Mouse (Mus musculus) neural tube, embryonic 12.5 days (tissue): ENCODE measurements around the gene Trmt13. TPM values are rescaled to one million over a fixed set of nuclear protein-coding genes. Genes with fewer than 3 reads are reported as not detected.

Experiments used
- ATAC-seq: fragments of 200-750 bp; cut with Nextera tagmentation; 2 replicates; pipeline ENCODE4 v1.8.0; 2017; ENCODE audit warnings: low read depth, mild to moderate bottlenecking, moderate TSS enrichment, moderate library complexity; ENCODE audit not compliant: low FRiP score
- H3K27ac ChIP-seq: fragments of 300-500 bp; sonication (generic); 2 replicates; pipeline ENCODE4 v1.5.1; 2016
- H3K27me3 ChIP-seq: fragments of 300-500 bp; sonication (generic); replicated peaks from 2 replicates; pipeline ENCODE4 v1.6.1; 2016; ENCODE audit warnings: mild to moderate bottlenecking
- H3K36me3 ChIP-seq: fragments of 300-500 bp; sonication (generic); 2 replicates; pipeline ENCODE4 v1.6.1; 2016; ENCODE audit warnings: mild to moderate bottlenecking
- H3K4me1 ChIP-seq: fragments of 300-500 bp; sonication (generic); 2 replicates; pipeline ENCODE4 v1.6.1; 2016
- H3K4me2 ChIP-seq: fragments of 300-500 bp; sonication (generic); replicated peaks from 2 replicates; pipeline ENCODE4 v1.6.1; 2016; ENCODE audit warnings: mild to moderate bottlenecking
- H3K4me3 ChIP-seq: fragments of 300-500 bp; sonication (generic); 2 replicates; pipeline ENCODE4 v1.5.1; 2016
- H3K9ac ChIP-seq: fragments of 300-500 bp; sonication (generic); 2 replicates; pipeline ENCODE4 v1.6.1; 2016; ENCODE audit warnings: mild to moderate bottlenecking
- H3K9me3 ChIP-seq: fragments of 300-500 bp; sonication (generic); 2 replicates; pipeline ENCODE4 v1.6.1; 2016; ENCODE audit warnings: mild to moderate bottlenecking
- WGBS: fragments of 180-500 bp; shearing (Covaris S2); methylation state at CpG from one replicate; pipeline ENCODE4 v1.1.7; 2016; 5-methylcytosine and 5-hydroxymethylcytosine counted together
- polyA plus RNA-seq: library from polyadenylated mRNA; unstranded; fragments of >200 nt; fragmentation: Nextera tagmentation; extraction: Ambion mirVana; gene quantifications from 2 replicates; pipeline ENCODE4 v1.2.1, GENCODE M21; 2016

Trmt13 gene
- polyA plus RNA-seq, 1 experiment from 2014 or later: 28.7 TPM

GRCm38 (mm10) chr3:116648805-116649204 lies 34.4 kb upstream of the Trmt13 start:
- WGBS: 92% methylated on average over 7 of the region's 7 CpGs
- peaks cover 42% of the 10 kb centered on the region for H3K36me3 ChIP-seq

GRCm38 (mm10) chr3:116646387-116646786 lies 32.0 kb upstream of the Trmt13 start:
- Histone ChIP-seq H3K9ac (no peak overlapping the region), H3K36me3 (peaks cover 59% of the 10 kb centered on the region), H3K27ac (no peak overlapping the region), H3K4me2 (no peak overlapping the region), H3K9me3 (no peaks in the 10 kb centered on the region), H3K4me3 (no peak overlapping the region), H3K4me1 (no peaks in the 10 kb centered on the region), H3K27me3 (no peaks in the 10 kb centered on the region)
- no peak for ATAC-seq
- 96% methylated on average over 1 of the region's 1 CpGs for WGBS

More at GRCm38 (mm10) chr3:116648805-116649204, 34.4 kb upstream of the Trmt13 start:
- Histone ChIP-seq H3K4me1 (peaks cover 10% of the 10 kb centered on the region; the same call in 1 of the 2 replicates), H3K4me2 (no peak overlapping the region), H3K9me3 (no peaks in the 10 kb centered on the region), H3K9ac (no peak overlapping the region), H3K27me3 (no peaks in the 10 kb centered on the region), H3K27ac (no peak overlapping the region), H3K4me3 (no peak overlapping the region)
- ATAC-seq: no peak

DNA sequence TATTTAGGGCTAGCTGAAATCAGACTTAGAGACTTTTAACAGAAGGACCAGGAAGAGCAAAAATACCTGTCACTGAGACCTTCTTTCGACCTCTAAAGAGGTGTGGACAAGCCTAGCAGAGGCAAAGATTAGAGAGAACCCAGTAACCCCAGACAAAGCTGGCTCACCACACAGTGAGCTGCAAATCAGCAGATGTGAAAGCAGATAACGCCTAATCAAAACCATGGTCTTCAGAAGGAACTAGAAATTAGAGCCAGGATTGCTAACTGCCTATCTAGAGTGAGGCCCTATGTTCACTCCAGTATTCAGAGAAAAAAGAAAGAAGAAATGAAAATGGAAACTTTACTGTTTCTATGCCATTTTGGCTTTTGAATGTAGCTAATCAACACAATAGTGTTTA lies 28.0 kb upstream of the Trmt13 start:
- H3K4me3 ChIP-seq: no peak overlapping the region
- ATAC-seq: no peak
- H3K4me2 ChIP-seq: no peak overlapping the region
- 93% methylated on average over 2 of the region's 2 CpGs for WGBS
- no peak overlapping the region for H3K27ac ChIP-seq
- no peaks in the 10 kb centered on the region for H3K9me3 ChIP-seq
- no peaks in the 10 kb centered on the region for H3K27me3 ChIP-seq
- H3K36me3 ChIP-seq: peaks cover 79% of the 10 kb centered on the region
- H3K9ac ChIP-seq: no peak overlapping the region
- H3K4me1 ChIP-seq: no peaks in the 10 kb centered on the region

- no peak overlapping the region for H3K27ac ChIP-seq
- H3K4me1 ChIP-seq: no peaks in the 10 kb centered on the region
- no peak for ATAC-seq
- WGBS: 97% methylated on average over 6 of the region's 6 CpGs
- H3K9me3 ChIP-seq: no peaks in the 10 kb centered on the region
- H3K9ac ChIP-seq: no peak overlapping the region
- H3K36me3 ChIP-seq: peaks cover 78% of the 10 kb centered on the region
- no peak overlapping the region for H3K4me2 ChIP-seq
- no peaks in the 10 kb centered on the region for H3K27me3 ChIP-seq
- H3K4me3 ChIP-seq: no peak overlapping the region
These were observed 27.5 kb upstream of the Trmt13 start for GRCm38 (mm10) chr3:116641811-116642371.

DNA sequence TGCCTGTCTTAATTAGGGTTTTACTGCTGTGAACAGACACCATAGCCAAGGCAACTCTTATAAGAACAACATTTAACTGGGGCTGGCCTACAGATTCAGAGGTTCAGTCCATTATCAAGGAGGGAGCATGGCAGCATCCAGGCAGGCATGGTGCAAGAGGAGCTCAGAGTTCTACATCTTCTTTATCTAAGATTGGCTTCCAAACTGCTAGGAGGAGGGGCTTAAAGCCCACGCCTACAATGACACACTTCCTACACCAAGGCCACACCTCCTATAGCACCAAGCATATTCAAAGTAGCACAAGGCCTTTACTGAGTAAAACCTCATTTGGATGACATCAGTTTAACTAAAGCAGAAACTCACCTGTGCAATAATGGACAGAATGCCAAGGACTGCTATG lies 25.6 kb upstream of the Trmt13 start:
- H3K27me3 ChIP-seq: no peaks in the 10 kb centered on the region
- ATAC-seq: no peak
- 87% methylated on average over 1 of the region's 1 CpGs for WGBS
- no peak overlapping the region for H3K27ac ChIP-seq
- no peak overlapping the region for H3K9ac ChIP-seq
- H3K9me3 ChIP-seq: no peaks in the 10 kb centered on the region
- peaks cover 78% of the 10 kb centered on the region for H3K36me3 ChIP-seq
- H3K4me3 ChIP-seq: no peak overlapping the region
- no peak overlapping the region for H3K4me2 ChIP-seq
- H3K4me1 ChIP-seq: no peaks in the 10 kb centered on the region

GRCm38 (mm10) chr3:116638572-116638971 lies 24.2 kb upstream of the Trmt13 start:
- Histone ChIP-seq H3K36me3 (peaks cover 83% of the 10 kb centered on the region), H3K4me3 (no peak overlapping the region), H3K9me3 (no peaks in the 10 kb centered on the region), H3K4me1 (no peaks in the 10 kb centered on the region), H3K27me3 (no peaks in the 10 kb centered on the region), H3K27ac (no peak overlapping the region), H3K9ac (no peak overlapping the region), H3K4me2 (no peak overlapping the region)
- ATAC-seq: no peak
- WGBS: 89% methylated on average over 7 of the region's 7 CpGs

DNA sequence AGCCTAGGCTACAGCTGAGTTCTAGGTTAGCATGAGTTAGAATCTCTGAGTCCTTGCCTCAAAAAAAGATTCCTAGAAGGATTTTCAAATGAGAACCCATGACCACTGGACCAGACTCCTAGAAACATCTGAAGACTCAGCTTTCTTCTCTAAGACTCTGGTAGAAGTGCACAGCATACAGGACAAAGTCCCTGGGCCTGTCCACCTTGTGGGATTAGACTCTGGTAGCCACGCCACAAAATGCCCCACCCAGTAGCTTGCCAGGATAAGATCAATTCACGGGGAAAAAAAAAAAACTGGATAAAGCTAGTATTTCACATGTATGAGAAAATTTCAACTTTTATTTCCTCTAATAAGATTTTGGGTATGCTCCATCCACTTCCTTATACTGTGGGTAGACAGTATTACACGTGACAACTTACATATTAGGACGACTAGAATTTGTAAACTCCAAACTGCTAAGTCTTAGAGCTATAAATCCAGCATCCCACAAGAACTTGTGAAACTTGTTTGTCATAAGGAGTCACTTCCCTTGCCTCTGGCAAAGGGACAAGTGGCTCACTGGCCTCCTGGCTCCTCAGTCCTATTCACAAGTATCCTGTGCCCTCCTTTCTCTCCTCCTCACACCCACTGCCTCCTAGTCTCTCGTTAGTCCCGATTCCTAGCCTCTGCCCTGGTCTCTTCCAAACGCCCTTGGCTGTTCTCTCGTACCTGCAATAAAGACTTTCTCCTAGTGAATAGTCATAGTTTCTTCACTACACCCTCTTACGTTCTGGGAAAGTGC lies 23.5 kb upstream of the Trmt13 start:
- Histone ChIP-seq H3K27ac (no peak overlapping the region), H3K9me3 (no peaks in the 10 kb centered on the region), H3K36me3 (peaks cover 83% of the 10 kb centered on the region), H3K9ac (no peak overlapping the region), H3K4me1 (no peaks in the 10 kb centered on the region), H3K4me3 (no peak overlapping the region), H3K27me3 (no peaks in the 10 kb centered on the region), H3K4me2 (no peak overlapping the region)
- 88% methylated on average over 9 of the region's 9 CpGs for WGBS
- no peak for ATAC-seq

DNA sequence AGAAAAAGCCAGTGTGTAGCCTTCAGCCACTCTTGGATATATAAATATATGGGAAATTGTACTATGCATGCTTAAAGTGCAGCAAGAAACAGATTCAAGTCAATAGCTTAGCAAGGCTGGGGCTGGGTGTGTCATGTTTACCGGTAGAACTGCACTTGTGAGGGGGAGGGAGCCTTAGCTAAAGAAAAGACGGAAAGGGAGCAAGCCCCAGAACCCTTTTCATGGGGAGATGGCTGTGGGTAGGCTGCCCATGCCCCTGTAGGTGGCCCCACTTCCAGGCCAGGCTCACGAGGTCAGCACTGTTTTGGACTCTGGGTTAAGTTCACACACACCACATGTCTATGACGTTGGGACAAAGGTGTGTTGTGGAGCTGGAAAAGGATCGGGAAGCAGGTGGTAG lies 21.4 kb upstream of the Trmt13 start:
- H3K36me3 ChIP-seq: peaks cover 73% of the 10 kb centered on the region
- no peak overlapping the region for H3K27ac ChIP-seq
- WGBS: 78% methylated on average over 5 of the region's 5 CpGs
- no peak overlapping the region for H3K9ac ChIP-seq
- H3K27me3 ChIP-seq: no peaks in the 10 kb centered on the region
- H3K9me3 ChIP-seq: no peaks in the 10 kb centered on the region
- no peaks in the 10 kb centered on the region for H3K4me1 ChIP-seq
- ATAC-seq: no peak
- H3K4me2 ChIP-seq: no peak overlapping the region
- no peak overlapping the region for H3K4me3 ChIP-seq

- Histone ChIP-seq H3K36me3 (peaks cover 72% of the 10 kb centered on the region), H3K9me3 (no peaks in the 10 kb centered on the region), H3K4me1 (no peaks in the 10 kb centered on the region), H3K4me3 (no peak overlapping the region), H3K27ac (no peak overlapping the region), H3K27me3 (no peaks in the 10 kb centered on the region), H3K4me2 (no peak overlapping the region), H3K9ac (no peak overlapping the region)
- no peak for ATAC-seq
- WGBS: 94% methylated on average over 8 of the region's 8 CpGs
These were observed 20.5 kb upstream of the Trmt13 start for GRCm38 (mm10) chr3:116634853-116635252.

GRCm38 (mm10) chr3:116634091-116634490 lies 19.7 kb upstream of the Trmt13 start:
- H3K27ac ChIP-seq: no peak overlapping the region
- 82% methylated on average over 3 of the region's 3 CpGs for WGBS
- no peak overlapping the region for H3K9ac ChIP-seq
- no peaks in the 10 kb centered on the region for H3K4me1 ChIP-seq
- ATAC-seq: no peak
- peaks cover 68% of the 10 kb centered on the region for H3K36me3 ChIP-seq
- no peak overlapping the region for H3K4me3 ChIP-seq
- H3K4me2 ChIP-seq: no peak overlapping the region
- H3K9me3 ChIP-seq: no peaks in the 10 kb centered on the region
- H3K27me3 ChIP-seq: no peaks in the 10 kb centered on the region

- H3K9me3 ChIP-seq: no peaks in the 10 kb centered on the region
- H3K4me3 ChIP-seq: no peak overlapping the region
- H3K9ac ChIP-seq: no peak overlapping the region
- no peaks in the 10 kb centered on the region for H3K4me1 ChIP-seq
- 93% methylated on average over 3 of the region's 3 CpGs for WGBS
- ATAC-seq: no peak
- no peaks in the 10 kb centered on the region for H3K27me3 ChIP-seq
- peaks cover 64% of the 10 kb centered on the region for H3K36me3 ChIP-seq
- no peak overlapping the region for H3K4me2 ChIP-seq
- H3K27ac ChIP-seq: no peak overlapping the region
These were observed 18.6 kb upstream of the Trmt13 start for GRCm38 (mm10) chr3:116632971-116633370.

- H3K4me1 ChIP-seq: no peaks in the 10 kb centered on the region
- H3K27me3 ChIP-seq: no peaks in the 10 kb centered on the region
- H3K9ac ChIP-seq: no peak overlapping the region
- H3K27ac ChIP-seq: no peak overlapping the region
- H3K9me3 ChIP-seq: no peaks in the 10 kb centered on the region
- no peak for ATAC-seq
- peaks cover 51% of the 10 kb centered on the region for H3K36me3 ChIP-seq
- 69% methylated on average over 1 of the region's 1 CpGs for WGBS
- H3K4me2 ChIP-seq: no peak overlapping the region
- H3K4me3 ChIP-seq: no peak overlapping the region
These were observed 17.1 kb upstream of the Trmt13 start for GRCm38 (mm10) chr3:116631459-116631858.

DNA sequence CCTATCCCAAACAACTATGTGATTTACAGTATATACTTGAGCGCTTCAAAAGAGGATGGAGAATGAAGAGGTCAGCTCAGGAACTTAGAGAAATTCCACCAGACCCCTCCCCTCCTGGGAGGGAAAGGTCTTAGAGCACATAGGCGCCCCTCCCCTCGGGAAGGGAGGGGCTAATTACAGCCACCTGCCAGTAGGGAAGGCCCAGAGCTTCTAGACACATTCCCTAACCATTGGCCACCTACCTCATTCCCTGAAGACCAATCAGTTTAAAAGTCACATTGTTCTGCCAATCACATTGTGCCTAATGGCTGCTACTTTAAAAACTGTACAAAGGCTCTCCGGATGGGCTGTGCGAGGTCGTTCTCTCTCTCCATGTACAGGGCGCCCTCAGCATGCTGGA lies 8.3 kb upstream of the Trmt13 start:
- 92% methylated on average over 7 of the region's 7 CpGs for WGBS
- no peaks in the 10 kb centered on the region for H3K27me3 ChIP-seq
- no peak overlapping the region for H3K4me2 ChIP-seq
- H3K9me3 ChIP-seq: no peaks in the 10 kb centered on the region
- peaks cover 41% of the 10 kb centered on the region for H3K36me3 ChIP-seq
- no peak overlapping the region for H3K9ac ChIP-seq
- H3K4me1 ChIP-seq: no peaks in the 10 kb centered on the region
- H3K27ac ChIP-seq: no peak overlapping the region
- no peak for ATAC-seq
- H3K4me3 ChIP-seq: no peak overlapping the region
